Mouse (Mus musculus): ENCODE results near the gene Pmfbp1.

- TF ChIP-seq CTCF (IDR thresholded peaks at IDR 0.05; ENCODE audit: low read depth) (no peak), EP300 (optimal IDR thresholded peaks at IDR 0.05) (no peak)
These were observed 36.4 kb upstream of the Pmfbp1 start for GRCm38 (mm10) chr8:109457387-109457786.
